Mouse (Mus musculus) hindbrain, postnatal 0 days (tissue): ENCODE data around the gene 1700102P08Rik. TPM values are rescaled to one million over a fixed set of nuclear protein-coding genes. Genes with fewer than 3 reads are reported as not detected.
A peak's percentile ranks its signal among the peaks of the same experiment; 100 is the strongest.

Source experiments
- ATAC-seq: fragments of 200-750 bp; cut with Nextera tagmentation; 2 replicates; pipeline ENCODE4 v1.8.0; 2017; ENCODE audit warnings: mild to moderate bottlenecking, moderate TSS enrichment, moderate library complexity
- DNase-seq: peaks from one replicate; pipeline ENCODE4 v3.0.0-alpha.2; 2015; ENCODE audit warnings: low spot score
- H3K27ac ChIP-seq: fragments of 300-500 bp; sonication (generic); 2 replicates; pipeline ENCODE4 v1.5.1; 2014; ENCODE audit warnings: mild to moderate bottlenecking
- H3K27me3 ChIP-seq: fragments of 300-500 bp; sonication (generic); 2 replicates; pipeline ENCODE4 v1.6.1; 2014; ENCODE audit warnings: low read length, mixed read lengths; ENCODE audit not compliant: insufficient read depth
- H3K36me3 ChIP-seq: fragments of 300-500 bp; sonication (generic); 2 replicates; pipeline ENCODE4 v1.6.1; 2014; ENCODE audit warnings: low read length, mixed read lengths; ENCODE audit not compliant: insufficient read depth
- H3K4me1 ChIP-seq: fragments of 300-500 bp; sonication (generic); 2 replicates; pipeline ENCODE4 v1.6.1; 2014; ENCODE audit warnings: antibody characterized with exemption, low read length, mixed read lengths; ENCODE audit not compliant: insufficient read depth
- H3K4me2 ChIP-seq: fragments of 300-500 bp; sonication (generic); 2 replicates; pipeline ENCODE4 v1.6.1; 2014; ENCODE audit warnings: low read depth, mild to moderate bottlenecking, low read length, moderate library complexity, mixed read lengths
- H3K4me3 ChIP-seq: fragments of 300-500 bp; sonication (generic); 2 replicates; pipeline ENCODE4 v1.5.1; 2014; ENCODE audit warnings: low read length
- H3K9ac ChIP-seq: fragments of 300-500 bp; sonication (generic); replicated peaks from 2 replicates; pipeline ENCODE4 v1.6.1; 2014; ENCODE audit warnings: mild to moderate bottlenecking, low read length, moderate library complexity, mixed read lengths
- H3K9me3 ChIP-seq: fragments of 300-500 bp; sonication (generic); 2 replicates; pipeline ENCODE4 v1.6.1; 2016; ENCODE audit warnings: low read length, mixed read lengths
- CTCF ChIP-seq: IDR thresholded peaks from 2 replicates; pipeline ENCODE4 v1.5.1; 2016; ENCODE audit warnings: antibody characterized with exemption, control low read depth, low read depth
- WGBS: fragments of 180-500 bp; shearing (Covaris S2); extraction: QIAGEN DNeasy Blood & Tissue Kit; methylation state at CpG from one replicate; pipeline ENCODE4 v1.1.7; 2014; 5-methylcytosine and 5-hydroxymethylcytosine counted together
- polyA plus RNA-seq: library from polyadenylated mRNA; unstranded; fragments of >200 nt; fragmentation: Nextera tagmentation; extraction: Ambion mirVana; gene quantifications from 2 replicates; pipeline ENCODE4 v1.2.1, GENCODE M21; 2015
- total RNA-seq: library from RNA; depleted of rRNA; stranded (reverse); fragments of >200 nt; gene quantifications from 2 replicates; pipeline ENCODE4 v1.2.3, GENCODE M21; 2014

1700102P08Rik gene
- total and polyA plus RNA-seq, 2 experiments from 2014 or later = 0.61 to 2.8 TPM

DNA sequence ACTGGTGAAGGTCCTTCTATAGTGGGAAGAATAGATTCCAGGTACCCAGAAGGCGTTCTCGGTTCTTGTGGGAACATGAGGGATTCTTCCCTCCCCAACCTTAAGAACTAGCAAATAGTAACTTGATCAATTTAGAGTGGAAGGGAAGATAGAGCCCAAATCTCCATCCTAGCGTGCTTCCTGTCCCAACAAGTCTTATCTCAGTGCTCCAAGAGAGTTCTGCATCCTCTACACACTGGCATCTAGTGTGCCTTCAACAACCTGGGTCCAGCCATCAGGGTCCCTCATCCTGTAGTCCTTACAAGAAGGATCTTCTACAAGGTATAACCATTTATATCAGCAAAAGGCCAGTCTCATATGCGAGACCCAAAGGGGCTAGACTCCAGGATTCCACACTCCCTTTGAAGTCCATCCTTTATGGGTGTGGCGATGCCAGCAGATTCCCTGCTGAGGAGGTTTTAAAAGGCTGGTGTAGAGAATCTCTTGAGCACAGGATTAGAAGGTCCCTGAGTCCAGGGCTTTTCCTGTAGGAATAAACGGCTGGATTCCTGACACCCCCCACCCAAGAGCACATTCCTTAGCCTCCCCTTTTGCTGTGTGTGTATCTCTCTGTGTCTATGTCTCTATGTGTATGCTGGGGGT is 59.0 kb downstream of the 1700102P08Rik start:
- H3K36me3 ChIP-seq = peaks cover 5% of the 10 kb centered on the region; the same call in 1 of the 2 replicates
- H3K9me3 ChIP-seq = no peaks in the 10 kb centered on the region
- H3K9ac ChIP-seq = peak overlapping the region; percentile 66
- DNase-seq (peak; percentile 7), ATAC-seq (no peak)
- 47% methylated on average over 6 of the region's 6 CpGs for WGBS
- no peaks in the 10 kb centered on the region for H3K27me3 ChIP-seq
- H3K4me2 ChIP-seq = peak overlapping the region; percentile 79
- H3K27ac ChIP-seq = peak overlapping the region; percentile 74
- no peak for TF ChIP-seq CTCF
- H3K4me3 ChIP-seq = peak overlapping the region; percentile 56
- peaks cover 27% of the 10 kb centered on the region for H3K4me1 ChIP-seq

DNA sequence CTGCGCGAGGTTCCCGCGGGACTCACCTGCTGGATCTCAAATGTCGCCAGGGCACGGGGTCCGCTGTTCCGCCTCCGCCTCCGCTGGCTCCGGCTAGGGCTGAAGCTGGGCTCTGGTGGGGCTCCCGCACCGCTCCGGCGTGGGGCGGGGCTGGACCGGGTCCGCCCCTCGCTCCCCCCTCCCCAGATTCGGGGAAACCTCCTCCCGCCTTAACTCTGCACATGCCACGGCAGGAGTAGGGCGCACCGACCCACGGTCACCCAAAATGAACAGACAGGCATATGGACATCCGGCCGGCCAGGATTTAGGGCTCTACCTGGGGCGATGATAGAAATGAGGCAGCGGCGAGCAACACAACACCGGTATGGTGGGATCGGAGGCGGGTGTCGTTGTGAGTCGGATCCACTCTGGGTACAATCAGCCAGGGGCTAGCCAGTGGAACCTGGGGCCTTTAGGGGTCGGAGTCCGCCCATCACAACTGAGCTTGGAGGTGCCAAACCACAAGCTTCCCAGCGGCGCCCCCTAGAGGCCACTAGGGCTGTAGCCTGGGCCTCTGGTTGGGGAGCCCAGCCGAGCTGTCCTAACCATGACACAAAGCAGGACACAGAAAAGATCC is 59.8 kb downstream of the 1700102P08Rik start:
- Histone ChIP-seq H3K9me3 (no peaks in the 10 kb centered on the region), H3K4me1 (peaks cover 27% of the 10 kb centered on the region), H3K27ac (peak overlapping the region; percentile 74), H3K4me3 (peak overlapping the region; percentile 56), H3K36me3 (peaks cover 5% of the 10 kb centered on the region; the same call in 1 of the 2 replicates), H3K4me2 (peak overlapping the region; percentile 79), H3K27me3 (no peaks in the 10 kb centered on the region), H3K9ac (peak overlapping the region; percentile 66)
- DNase-seq = peak; percentile 95
- WGBS = under 1% methylated on average over 40 of the region's 40 CpGs
- ATAC-seq = peak; percentile 92
- peak; percentile 93 for TF ChIP-seq CTCF

DNA sequence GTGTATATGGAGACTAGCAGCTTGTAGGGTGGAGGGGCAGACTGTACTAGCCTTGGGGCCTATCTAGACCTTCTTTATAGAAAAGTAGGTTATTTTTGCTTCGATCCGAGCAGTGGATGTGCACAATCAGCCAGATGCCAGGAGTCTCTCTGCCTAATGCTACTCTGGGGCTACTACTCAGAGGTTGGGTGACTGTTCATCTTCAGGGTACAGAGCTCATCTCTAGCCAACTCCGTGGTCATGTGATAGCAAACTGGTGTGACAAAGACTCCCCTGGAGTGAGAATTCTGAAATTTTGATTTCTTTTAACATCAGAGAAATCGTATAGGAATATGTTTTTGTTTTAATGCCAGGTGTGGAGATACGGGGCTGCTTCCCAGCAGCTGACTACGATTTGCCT is 60.3 kb downstream of the 1700102P08Rik start:
- peak overlapping the region; percentile 56 for H3K4me3 ChIP-seq
- no peak for TF ChIP-seq CTCF
- H3K9me3 ChIP-seq = no peaks in the 10 kb centered on the region
- H3K4me1 ChIP-seq = peaks cover 27% of the 10 kb centered on the region
- H3K4me2 ChIP-seq = peak overlapping the region; percentile 79
- peaks cover 5% of the 10 kb centered on the region; the same call in 1 of the 2 replicates for H3K36me3 ChIP-seq
- H3K9ac ChIP-seq = peak overlapping the region; percentile 66
- ATAC-seq (peak; percentile 55), DNase-seq (no peak)
- WGBS = 32% methylated on average over 6 of the region's 6 CpGs
- no peaks in the 10 kb centered on the region for H3K27me3 ChIP-seq
- H3K27ac ChIP-seq = peak overlapping the region; percentile 74

DNA sequence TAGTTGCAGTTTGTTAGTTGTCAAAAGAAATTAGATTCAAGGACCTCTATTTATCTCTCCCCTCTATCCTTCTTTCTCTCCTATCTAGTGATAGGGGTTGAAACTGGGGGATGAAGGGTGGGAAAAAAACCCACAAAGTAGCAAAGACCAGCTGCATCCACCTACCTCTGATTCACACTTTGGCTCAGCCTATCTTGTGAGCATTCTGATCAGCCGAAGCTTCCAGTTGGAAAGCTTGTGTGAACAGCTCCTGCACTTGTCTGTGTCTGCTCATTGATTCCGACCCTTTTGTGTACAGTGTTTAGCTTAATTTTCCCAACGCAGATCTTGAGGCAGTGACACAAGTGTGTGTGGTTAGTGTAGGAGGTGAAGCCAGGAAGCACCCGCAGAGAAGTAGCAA is 60.9 kb downstream of the 1700102P08Rik start:
- Histone ChIP-seq H3K4me2 (peak overlapping the region; percentile 79), H3K4me3 (no peak overlapping the region; the same call in 1 of the 2 replicates), H3K9ac (peak overlapping the region; percentile 66; the same call in 1 of the 2 replicates), H3K27ac (peak overlapping the region; percentile 74; the same call in 1 of the 2 replicates), H3K9me3 (no peaks in the 10 kb centered on the region), H3K4me1 (peaks cover 27% of the 10 kb centered on the region), H3K36me3 (peaks cover 3% of the 10 kb centered on the region; the same call in 1 of the 2 replicates), H3K27me3 (no peaks in the 10 kb centered on the region)
- TF ChIP-seq CTCF = no peak
- WGBS = 59% methylated on average over 4 of the region's 4 CpGs
- ATAC-seq = no peak
- DNase-seq = no peak

DNA sequence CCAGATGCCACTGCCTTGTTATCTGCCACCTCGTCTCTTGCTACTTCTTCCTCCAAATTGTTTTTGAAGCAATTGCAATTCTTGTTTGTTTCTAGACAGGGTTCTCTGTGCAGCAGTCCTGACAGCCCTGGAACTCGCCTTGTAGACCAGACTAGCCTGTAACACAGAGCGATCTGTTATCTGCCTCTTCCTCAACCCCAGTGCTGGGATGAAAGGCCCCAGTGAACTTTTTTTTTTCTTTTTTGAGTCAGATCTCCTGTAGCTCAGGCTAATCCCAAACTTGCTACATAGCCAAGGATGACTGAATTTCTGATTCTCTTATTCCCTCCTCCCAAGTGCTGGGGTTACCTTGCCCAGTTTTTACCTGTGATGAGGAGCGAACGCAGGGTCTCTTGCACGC is 61.8 kb downstream of the 1700102P08Rik start:
- Histone ChIP-seq H3K4me2 (no peak overlapping the region), H3K27me3 (no peaks in the 10 kb centered on the region), H3K4me1 (peaks cover 26% of the 10 kb centered on the region), H3K4me3 (no peak overlapping the region), H3K9me3 (no peaks in the 10 kb centered on the region), H3K27ac (no peak overlapping the region), H3K36me3 (no peaks in the 10 kb centered on the region), H3K9ac (no peak overlapping the region)
- ATAC-seq (no peak), DNase-seq (no peak)
- WGBS = 86% methylated on average over 6 of the region's 6 CpGs
- no peak for TF ChIP-seq CTCF

DNA sequence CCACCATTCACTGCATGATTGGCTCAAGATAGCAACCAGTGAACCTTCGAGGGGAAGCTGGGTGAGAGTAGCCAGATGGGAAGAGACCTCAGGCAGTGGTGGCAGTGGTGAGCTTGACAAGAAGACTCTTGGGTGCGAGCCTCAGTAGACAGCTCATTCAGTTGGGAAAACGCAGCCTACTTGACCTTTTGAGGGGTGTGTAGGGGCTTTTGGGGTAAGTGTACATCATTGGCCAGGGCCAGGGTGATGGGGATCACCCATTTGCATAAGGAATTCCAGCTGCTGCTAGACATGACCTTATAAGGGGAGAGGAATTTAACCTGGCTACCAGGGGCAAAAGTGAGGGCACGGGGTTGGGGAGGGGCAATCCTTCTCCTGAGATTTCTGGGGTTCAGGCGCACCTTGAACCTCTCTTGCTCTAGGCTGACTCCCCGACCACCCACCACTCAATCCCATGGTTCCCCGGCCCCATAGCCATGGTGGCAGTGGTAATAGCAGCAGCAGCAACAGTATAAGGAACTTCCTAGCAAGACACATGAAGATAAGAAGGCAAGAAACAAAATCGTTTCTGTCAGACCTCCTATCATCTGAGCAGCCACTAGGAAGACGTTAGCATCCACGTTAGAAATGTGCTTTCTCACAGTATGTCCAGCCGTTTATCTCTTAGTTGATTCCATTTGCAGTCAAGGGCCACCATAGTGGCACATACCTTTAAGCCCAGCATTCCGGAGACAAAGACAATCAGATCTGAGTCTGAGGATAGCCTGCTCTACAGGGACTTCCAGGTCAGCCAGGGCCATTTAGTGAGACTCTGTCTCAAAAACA is 63.4 kb downstream of the 1700102P08Rik start:
- Histone ChIP-seq H3K4me1 (peaks cover 10% of the 10 kb centered on the region; the same call in 1 of the 2 replicates), H3K4me2 (no peak overlapping the region), H3K27me3 (no peaks in the 10 kb centered on the region), H3K4me3 (no peak overlapping the region), H3K27ac (no peak overlapping the region), H3K36me3 (no peaks in the 10 kb centered on the region), H3K9me3 (no peaks in the 10 kb centered on the region), H3K9ac (no peak overlapping the region)
- TF ChIP-seq CTCF = no peak
- 78% methylated on average over 12 of the region's 12 CpGs for WGBS
- DNase-seq (no peak), ATAC-seq (no peak)
